Mouse (Mus musculus): ENCODE results near the gene Klk8.

Klk8 gene

GRCm38 (mm10) chr7:43791591-43791990, 5.8 kb upstream of the Klk8 start, which contains the start of gene Klk9:
Gene Klk9, plus strand, starts transcription at chr7:43791891.
- DNase-seq (ENCODE audit: low spot score in 2 of 2): no peak

GRCm38 (mm10) chr7:43796355-43796754, 1.0 kb upstream of the Klk8 start:
- no peak for DNase-seq (ENCODE audit: low spot score in 2 of 2)

GRCm38 (mm10) chr7:43797844-43798462, 576 bp downstream of the Klk8 start:
- DNase-seq (ENCODE audit: low spot score in 2 of 2): peak; percentile 10 to 23

GRCm38 (mm10) chr7:43799876-43800275, 2.5 kb downstream of the Klk8 start:
- DNase-seq (ENCODE audit: low spot score in 2 of 2): no peak

GRCm38 (mm10) chr7:43810994-43811393, 13.6 kb downstream of the Klk8 start, which contains the start of gene Klk7:
Gene Klk7, plus strand, starts transcription at chr7:43811294.
- DNase-seq (ENCODE audit: low spot score in 2 of 2): no peak

- no peak for DNase-seq (ENCODE audit: low spot score in 2 of 2)
These were observed 17.8 kb downstream of the Klk8 start for GRCm38 (mm10) chr7:43815211-43815610.

- DNase-seq (ENCODE audit: low spot score in 2 of 2): no peak
These were observed 19.4 kb downstream of the Klk8 start for GRCm38 (mm10) chr7:43816746-43817145.

GRCm38 (mm10) chr7:43821581-43821980, 24.2 kb downstream of the Klk8 start:
- no peak for DNase-seq (ENCODE audit: low spot score in 2 of 2)

- no peak for DNase-seq (ENCODE audit: low spot score in 2 of 2)
These were observed 26.8 kb downstream of the Klk8 start, which contains the start of gene Klk6 for GRCm38 (mm10) chr7:43824199-43824598. Gene Klk6, plus strand, starts transcription at chr7:43824499.

GRCm38 (mm10) chr7:43826056-43826455, 28.7 kb downstream of the Klk8 start:
- no peak for DNase-seq (ENCODE audit: low spot score in 2 of 2)

- DNase-seq (ENCODE audit: low spot score in 2 of 2): no peak
These were observed 30.3 kb downstream of the Klk8 start for GRCm38 (mm10) chr7:43827706-43828105.

GRCm38 (mm10) chr7:43829006-43829405, 31.6 kb downstream of the Klk8 start:
- no peak for DNase-seq (ENCODE audit: low spot score in 2 of 2)

GRCm38 (mm10) chr7:43841701-43842100, 44.3 kb downstream of the Klk8 start, which contains the start of gene Klk5:
Gene Klk5, plus strand, starts transcription at chr7:43841971.
- DNase-seq (ENCODE audit: low spot score in 2 of 2): no peak

GRCm38 (mm10) chr7:43843801-43844200, 46.4 kb downstream of the Klk8 start:
- no peak for DNase-seq (ENCODE audit: low spot score in 2 of 2)

GRCm38 (mm10) chr7:43851616-43852015, 54.2 kb downstream of the Klk8 start:
- no peak for DNase-seq (ENCODE audit: low spot score in 2 of 2)

Measured in thymus, postnatal 10 days (tissue).